Mouse (Mus musculus) heart, embryonic 14.5 days (tissue): Measurements from ENCODE around the gene Ift81. TPM values are rescaled to one million over a fixed set of nuclear protein-coding genes. Genes with fewer than 3 reads are reported as not detected.

Experiments used
- ATAC-seq: fragments of 200-750 bp; cut with Nextera tagmentation; 2 replicates; pipeline ENCODE4 v1.8.0; 2017; ENCODE audit warnings: low read depth, moderate TSS enrichment; ENCODE audit not compliant: insufficient number of reproducible peaks, insufficient read depth, low FRiP score
- H3K27ac ChIP-seq, 2 experiments: fragments of 200-500 bp in 1 of 2; fragments of 300-500 bp in 1 of 2; sonication (generic) in 1 of 2; replicated peaks in 1 of 2; 2 replicates each; pipeline ENCODE4 v1.5.1; 2012 to 2014; ENCODE audit warnings: low read depth in 2 of 2, low read length in 2 of 2, control low read depth in 1 of 2, mild to moderate bottlenecking in 1 of 2, mixed read lengths in 1 of 2; ENCODE audit not compliant: control insufficient read depth in 1 of 2, insufficient read depth in 1 of 2
- H3K27me3 ChIP-seq: fragments of 300-500 bp; sonication (generic); 2 replicates; pipeline ENCODE4 v1.6.1; 2014; ENCODE audit warnings: mild to moderate bottlenecking, low read length, control low read depth; ENCODE audit not compliant: control insufficient read depth, insufficient read depth
- H3K36me3 ChIP-seq: fragments of 300-500 bp; sonication (generic); 2 replicates; pipeline ENCODE4 v1.6.1; 2014; ENCODE audit warnings: mild to moderate bottlenecking, control low read depth, low read length, mixed read lengths; ENCODE audit not compliant: control insufficient read depth, insufficient read depth
- H3K4me1 ChIP-seq, 2 experiments: fragments of 200-500 bp in 1 of 2; fragments of 300-500 bp in 1 of 2; sonication (generic) in 1 of 2; 2 replicates each; pipeline ENCODE4 v1.6.1; 2012 to 2014; ENCODE audit warnings: low read length in 2 of 2, control low read depth in 1 of 2, mixed read lengths in 1 of 2; ENCODE audit not compliant: control insufficient read depth in 2 of 2, insufficient read depth in 2 of 2
- H3K4me2 ChIP-seq: fragments of 300-500 bp; sonication (generic); 2 replicates; pipeline ENCODE4 v1.6.1; 2014; ENCODE audit warnings: mild to moderate bottlenecking, low read length
- H3K4me3 ChIP-seq, 2 experiments: fragments of 200-500 bp in 1 of 2; fragments of 300-500 bp in 1 of 2; sonication (generic) in 1 of 2; 2 replicates each; pipeline ENCODE4 v1.5.1; 2012 to 2014; ENCODE audit warnings: low read length in 2 of 2, mild to moderate bottlenecking in 2 of 2, control low read depth in 1 of 2, low read depth in 1 of 2, moderate library complexity in 1 of 2; ENCODE audit not compliant: control insufficient read depth in 1 of 2, insufficient read depth in 1 of 2
- H3K9ac ChIP-seq: fragments of 300-500 bp; sonication (generic); 2 replicates; pipeline ENCODE4 v1.6.1; 2014; ENCODE audit warnings: mild to moderate bottlenecking, low read length
- H3K9me3 ChIP-seq: fragments of 300-500 bp; sonication (generic); 2 replicates; pipeline ENCODE4 v1.6.1; 2016; ENCODE audit warnings: low read length, control low read depth; ENCODE audit not compliant: control insufficient read depth
- WGBS: fragments of 180-500 bp; shearing (Covaris S2); extraction: QIAGEN DNeasy Blood & Tissue Kit; methylation state at CpG from one replicate; pipeline ENCODE4 v1.1.7; 2014; 5-methylcytosine and 5-hydroxymethylcytosine counted together
- polyA plus RNA-seq: library from polyadenylated mRNA; unstranded; fragments of >200 nt; fragmentation: Nextera tagmentation; extraction: Ambion mirVana; gene quantifications from 2 replicates; pipeline ENCODE4 v1.2.1, GENCODE M21; 2014

Gene Ift81
- polyA plus RNA-seq, 1 experiment from 2014 or later = 41.2 TPM

GRCm38 (mm10) chr5:122576683-122577329 is 37.5 kb downstream of the Ift81 start:
- 33% methylated on average over 7 of the region's 7 CpGs for WGBS
- Histone ChIP-seq H3K9me3 (no peaks in the 10 kb centered on the region; the same call in 1 of the 2 replicates), H3K27me3 (no peaks in the 10 kb centered on the region), H3K4me3 (no peak overlapping the region), H3K36me3 (peaks cover 31% of the 10 kb centered on the region), H3K4me2 (no peak overlapping the region), H3K4me1 (peaks cover 2 to 21% of the 10 kb centered on the region in 2 experiments; a peak in 2 of 4 replicates), H3K27ac (peak overlapping the region; percentile 50 to 71), H3K9ac (0 out of 2 replicates have a peak overlapping the region, but pooled peaks have one; percentile 17)
- ATAC-seq = peak; percentile 59; the same call in 1 of the 2 replicates

GRCm38 (mm10) chr5:122572001-122572400 is 42.3 kb downstream of the Ift81 start:
- peaks cover 14% of the 10 kb centered on the region for H3K36me3 ChIP-seq
- H3K4me3 ChIP-seq = no peak overlapping the region
- H3K4me2 ChIP-seq = no peak overlapping the region
- 38% methylated on average over 5 of the region's 5 CpGs for WGBS
- no peaks in the 10 kb centered on the region for H3K27me3 ChIP-seq
- peak overlapping the region; percentile 34; the same call in 1 of the 2 replicates for H3K9ac ChIP-seq
- H3K27ac ChIP-seq = peak overlapping the region; percentile 58 to 70; a peak in 3 of 4 replicates
- no peaks in the 10 kb centered on the region for H3K9me3 ChIP-seq
- H3K4me1 ChIP-seq = peaks cover 2 to 22% of the 10 kb centered on the region in 2 experiments; a peak in 2 of 4 replicates
- no peak for ATAC-seq

GRCm38 (mm10) chr5:122566626-122567025 is 47.7 kb downstream of the Ift81 start:
- H3K27ac ChIP-seq = peak overlapping the region in 1 of 2 experiments; percentile 33; a peak in 1 of 4 replicates
- H3K4me3 ChIP-seq = no peak overlapping the region
- WGBS = 61% methylated on average over 8 of the region's 8 CpGs
- no peaks in the 10 kb centered on the region for H3K27me3 ChIP-seq
- H3K4me2 ChIP-seq = no peak overlapping the region
- H3K9ac ChIP-seq = no peak overlapping the region
- H3K36me3 ChIP-seq = peaks cover 41% of the 10 kb centered on the region
- no peak for ATAC-seq
- peaks cover 5% of the 10 kb centered on the region in 2 experiments; a peak in 3 of 4 replicates for H3K4me1 ChIP-seq
- no peaks in the 10 kb centered on the region for H3K9me3 ChIP-seq

DNA sequence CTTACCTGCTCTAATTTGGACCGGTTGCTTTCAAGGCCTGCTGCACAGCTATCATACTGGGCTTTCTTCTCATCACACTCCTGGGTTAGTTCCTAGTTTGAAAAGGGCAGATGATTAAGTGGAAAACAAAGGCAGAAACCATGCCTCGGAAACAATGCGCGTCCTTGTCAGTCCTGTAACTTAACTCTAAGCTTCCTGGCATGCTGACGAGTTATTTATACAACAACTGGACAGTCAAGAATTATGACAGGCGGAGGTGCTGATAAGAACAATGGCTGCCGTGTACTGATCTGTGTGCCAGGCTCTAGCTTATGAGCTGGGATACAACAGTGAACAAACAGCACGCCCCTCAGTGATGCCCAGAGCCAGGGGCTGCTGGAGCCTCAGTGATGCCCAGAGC is 53.7 kb downstream of the Ift81 start:
- 14% methylated on average over 8 of the region's 8 CpGs for WGBS
- Histone ChIP-seq H3K36me3 (peaks cover 45% of the 10 kb centered on the region), H3K9me3 (no peaks in the 10 kb centered on the region), H3K27me3 (no peaks in the 10 kb centered on the region), H3K9ac (peak overlapping the region; percentile 25; the same call in 1 of the 2 replicates), H3K4me3 (no peak overlapping the region), H3K4me2 (peak overlapping the region; percentile 34), H3K27ac (peak overlapping the region; percentile 80 to 86), H3K4me1 (peaks cover 18 to 30% of the 10 kb centered on the region in 2 experiments)
- ATAC-seq = peak; percentile 44; the same call in 1 of the 2 replicates

- no peaks in the 10 kb centered on the region for H3K9me3 ChIP-seq
- peaks cover 18 to 30% of the 10 kb centered on the region in 2 experiments for H3K4me1 ChIP-seq
- H3K9ac ChIP-seq = no peak overlapping the region
- no peak for ATAC-seq
- H3K4me2 ChIP-seq = no peak overlapping the region
- peaks cover 31% of the 10 kb centered on the region for H3K36me3 ChIP-seq
- no peak overlapping the region for H3K4me3 ChIP-seq
- 58% methylated on average over 10 of the region's 10 CpGs for WGBS
- H3K27ac ChIP-seq = peak overlapping the region; percentile 69 to 75
- no peaks in the 10 kb centered on the region for H3K27me3 ChIP-seq
These were observed 56.2 kb downstream of the Ift81 start for GRCm38 (mm10) chr5:122558127-122558526.

DNA sequence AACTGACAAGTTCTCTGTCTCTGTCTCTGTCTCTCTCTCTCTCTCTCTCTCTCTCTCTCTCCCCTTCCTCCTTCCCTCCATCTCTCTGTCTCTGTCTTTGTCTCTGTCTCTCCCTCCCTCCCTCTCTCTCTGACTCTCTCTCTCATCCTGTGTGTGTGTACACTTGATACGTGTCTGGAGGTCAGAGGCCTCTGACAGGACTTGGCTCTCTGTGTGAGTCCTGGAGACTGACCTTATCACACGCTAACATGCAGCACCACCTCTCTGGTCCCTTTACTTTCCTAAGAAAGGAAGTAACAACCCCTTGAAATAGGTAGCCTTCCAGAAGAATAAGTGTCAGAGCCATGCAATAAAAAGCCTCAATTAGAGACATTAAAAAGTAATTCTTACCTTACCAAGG is 59.2 kb downstream of the Ift81 start:
- no peak for ATAC-seq
- peaks cover 42% of the 10 kb centered on the region for H3K36me3 ChIP-seq
- no peak overlapping the region for H3K9ac ChIP-seq
- H3K4me1 ChIP-seq = peaks cover 9 to 15% of the 10 kb centered on the region in 2 experiments
- no peak overlapping the region for H3K4me2 ChIP-seq
- H3K4me3 ChIP-seq = no peak overlapping the region
- no peaks in the 10 kb centered on the region for H3K27me3 ChIP-seq
- H3K27ac ChIP-seq = no peak overlapping the region
- H3K9me3 ChIP-seq = no peaks in the 10 kb centered on the region
- WGBS = 35% methylated on average over 2 of the region's 2 CpGs

- H3K4me3 ChIP-seq = no peak overlapping the region
- peaks cover 18% of the 10 kb centered on the region for H3K36me3 ChIP-seq
- no peaks in the 10 kb centered on the region for H3K9me3 ChIP-seq
- no peak for ATAC-seq
- H3K4me2 ChIP-seq = no peak overlapping the region
- H3K27ac ChIP-seq = no peak overlapping the region
- no peaks in the 10 kb centered on the region for H3K27me3 ChIP-seq
- no peak overlapping the region for H3K9ac ChIP-seq
- peaks cover 13 to 20% of the 10 kb centered on the region in 2 experiments for H3K4me1 ChIP-seq
- WGBS = 67% methylated on average over 9 of the region's 9 CpGs
These were observed 61.7 kb downstream of the Ift81 start for GRCm38 (mm10) chr5:122552638-122553037.
